Mouse (Mus musculus) limb, embryonic 12.5 days (tissue): Measurements from ENCODE around the gene Oprd1. TPM values are rescaled to one million over a fixed set of nuclear protein-coding genes. Genes with fewer than 3 reads are reported as not detected.

Experiments
- ATAC-seq: fragments of 200-750 bp; cut with Nextera tagmentation; 2 replicates; pipeline ENCODE4 v1.8.0; 2017; ENCODE audit warnings: low read depth, moderate TSS enrichment; ENCODE audit not compliant: insufficient number of reproducible peaks, insufficient read depth, low FRiP score, low TSS enrichment
- H3K27ac ChIP-seq: fragments of 300-500 bp; sonication (generic); 2 replicates; pipeline ENCODE4 v1.5.1; 2016; ENCODE audit warnings: mild to moderate bottlenecking, moderate library complexity
- H3K27me3 ChIP-seq: fragments of 300-500 bp; sonication (generic); 2 replicates; pipeline ENCODE4 v1.6.1; 2016; ENCODE audit warnings: mild to moderate bottlenecking, moderate library complexity
- H3K36me3 ChIP-seq: fragments of 300-500 bp; sonication (generic); 2 replicates; pipeline ENCODE4 v1.6.1; 2016; ENCODE audit warnings: mild to moderate bottlenecking, moderate library complexity
- H3K4me1 ChIP-seq: fragments of 300-500 bp; sonication (generic); replicated peaks from 2 replicates; pipeline ENCODE4 v1.6.1; 2016
- H3K4me2 ChIP-seq: fragments of 300-500 bp; sonication (generic); 2 replicates; pipeline ENCODE4 v1.6.1; 2016; ENCODE audit warnings: mild to moderate bottlenecking, moderate library complexity
- H3K4me3 ChIP-seq: fragments of 300-500 bp; sonication (generic); replicated peaks from 2 replicates; pipeline ENCODE4 v1.5.1; 2016; ENCODE audit warnings: mild to moderate bottlenecking
- H3K9ac ChIP-seq: fragments of 300-500 bp; sonication (generic); replicated peaks from 2 replicates; pipeline ENCODE4 v1.6.1; 2016; ENCODE audit warnings: mild to moderate bottlenecking, moderate library complexity
- H3K9me3 ChIP-seq: fragments of 300-500 bp; sonication (generic); 2 replicates; pipeline ENCODE4 v1.6.1; 2016; ENCODE audit warnings: mild to moderate bottlenecking, moderate library complexity
- WGBS: fragments of 180-500 bp; shearing (Covaris S2); methylation state at CpG from one replicate; pipeline ENCODE4 v1.1.7; 2016; 5-methylcytosine and 5-hydroxymethylcytosine counted together
- polyA plus RNA-seq: library from polyadenylated mRNA; unstranded; fragments of >200 nt; fragmentation: Nextera tagmentation; extraction: Ambion mirVana; gene quantifications from 2 replicates; pipeline ENCODE4 v1.2.1, GENCODE M21; 2016

Oprd1 gene
- polyA plus RNA-seq, 1 experiment from 2014 or later: 0.51 TPM

DNA sequence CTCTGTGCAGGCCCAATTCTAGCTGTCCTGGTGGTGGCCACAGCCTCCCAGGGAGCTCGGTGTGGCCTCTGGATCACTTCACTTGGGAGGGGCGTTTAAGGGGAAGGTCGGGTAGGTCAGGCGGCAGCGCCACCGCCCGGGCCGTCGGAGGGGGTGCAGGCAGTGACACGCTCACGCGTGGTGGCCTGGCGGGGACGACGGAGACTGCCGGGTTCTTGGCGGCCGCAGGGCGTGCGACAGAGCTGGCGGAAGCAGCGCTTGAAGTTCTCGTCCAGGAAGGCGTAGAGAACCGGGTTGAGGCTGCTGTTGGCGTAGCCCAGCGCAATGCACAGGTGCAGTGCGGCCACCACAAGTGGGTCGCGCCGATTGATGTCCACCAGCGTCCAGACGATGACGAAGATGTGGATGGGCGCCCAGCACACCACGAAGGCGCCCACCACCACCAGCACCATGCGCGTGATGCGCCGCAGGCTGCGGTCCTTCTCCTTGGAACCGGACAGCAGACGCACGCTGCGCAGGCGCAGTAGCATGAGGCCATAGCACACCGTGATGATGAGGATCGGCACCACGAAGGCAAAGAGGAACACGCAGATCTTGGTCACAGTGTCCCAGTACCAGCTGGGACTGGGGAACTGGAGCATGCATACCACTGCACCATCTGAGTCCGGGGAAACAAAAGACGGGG lies 30.7 kb downstream of the Oprd1 start:
- Histone ChIP-seq H3K27me3 (peaks cover 43% of the 10 kb centered on the region), H3K4me3 (peak overlapping the region; percentile 33), H3K4me2 (peak overlapping the region; percentile 54), H3K9me3 (no peaks in the 10 kb centered on the region), H3K4me1 (peaks cover 17% of the 10 kb centered on the region), H3K36me3 (no peaks in the 10 kb centered on the region), H3K9ac (no peak overlapping the region), H3K27ac (no peak overlapping the region)
- no peak for ATAC-seq
- WGBS: 28% methylated on average over 53 of the region's 53 CpGs

DNA sequence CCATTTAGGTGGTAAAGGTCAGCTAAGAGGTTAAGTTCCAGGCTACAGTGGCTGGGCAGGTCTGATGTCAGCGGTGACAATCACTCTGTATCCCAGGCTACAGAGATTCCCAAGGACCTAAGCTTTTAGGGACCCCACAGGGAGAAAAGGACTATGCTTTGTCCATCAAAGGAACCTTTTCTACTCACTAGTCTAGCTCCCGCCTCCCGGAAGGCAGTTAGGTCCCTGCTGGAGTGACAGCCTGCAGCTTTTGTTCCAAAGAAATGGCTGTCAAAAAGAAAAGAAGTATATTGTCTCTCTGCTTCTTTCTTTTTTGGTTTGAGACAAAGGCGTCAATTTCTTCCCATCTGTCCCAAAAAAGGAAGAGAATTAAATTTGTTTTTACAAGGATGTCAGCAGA lies 33.1 kb downstream of the Oprd1 start:
- 78% methylated on average over 4 of the region's 4 CpGs for WGBS
- ATAC-seq: no peak
- H3K9ac ChIP-seq: no peak overlapping the region
- H3K36me3 ChIP-seq: no peaks in the 10 kb centered on the region
- H3K4me2 ChIP-seq: no peak overlapping the region
- H3K27ac ChIP-seq: no peak overlapping the region
- H3K9me3 ChIP-seq: no peaks in the 10 kb centered on the region
- H3K4me3 ChIP-seq: no peak overlapping the region
- H3K4me1 ChIP-seq: peaks cover 10% of the 10 kb centered on the region
- H3K27me3 ChIP-seq: peaks cover 43% of the 10 kb centered on the region

DNA sequence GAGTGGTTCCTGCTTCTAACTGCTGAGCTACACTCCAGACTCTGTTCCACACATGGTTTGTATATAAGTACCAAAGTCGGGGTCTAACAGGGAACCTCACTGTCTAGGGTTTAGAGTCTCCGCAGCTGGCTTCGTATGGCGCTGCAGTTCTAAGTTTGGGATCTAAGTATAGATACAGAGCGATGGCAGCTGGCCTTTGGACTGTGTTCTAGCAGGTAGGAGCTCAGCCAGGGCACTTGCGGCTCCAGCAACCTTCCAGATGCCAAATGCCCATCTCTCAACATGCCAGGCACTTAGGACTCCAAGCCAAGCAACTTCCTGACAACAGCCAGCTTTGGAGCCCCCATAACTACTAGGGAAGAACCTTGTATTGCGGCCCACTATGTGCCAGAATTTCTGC lies 36.1 kb downstream of the Oprd1 start:
- H3K4me2 ChIP-seq: no peak overlapping the region
- H3K4me3 ChIP-seq: no peak overlapping the region
- H3K4me1 ChIP-seq: peaks cover under 1% of the 10 kb centered on the region
- H3K9ac ChIP-seq: no peak overlapping the region
- WGBS: 92% methylated on average over 7 of the region's 7 CpGs
- no peak overlapping the region for H3K27ac ChIP-seq
- H3K27me3 ChIP-seq: peaks cover 25% of the 10 kb centered on the region
- ATAC-seq: no peak
- no peaks in the 10 kb centered on the region for H3K9me3 ChIP-seq
- H3K36me3 ChIP-seq: no peaks in the 10 kb centered on the region

DNA sequence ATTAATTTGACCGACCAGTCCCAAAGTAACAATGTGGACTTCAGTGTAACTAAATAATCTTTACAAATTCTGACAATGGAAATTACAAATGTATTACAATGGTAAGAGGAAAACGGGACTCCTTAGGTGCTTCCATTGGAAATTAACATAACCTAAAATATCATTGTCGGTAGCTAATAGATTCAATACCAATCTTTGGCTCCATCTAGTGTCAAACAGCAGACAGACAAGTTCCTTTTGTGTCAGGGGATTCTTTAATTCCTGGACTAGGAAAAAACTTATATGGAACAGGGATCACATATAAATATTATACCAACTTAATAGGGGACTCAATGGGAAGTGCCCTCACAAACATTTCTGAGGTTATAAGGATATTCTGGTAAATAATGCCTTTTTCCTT lies 43.1 kb downstream of the Oprd1 start:
- no peaks in the 10 kb centered on the region for H3K36me3 ChIP-seq
- H3K9me3 ChIP-seq: no peaks in the 10 kb centered on the region
- WGBS: 57% methylated on average over 3 of the region's 3 CpGs
- H3K4me1 ChIP-seq: 0 out of 2 replicates have a peak, but pooled peaks cover 5% of the 10 kb centered on the region
- no peak overlapping the region for H3K9ac ChIP-seq
- H3K4me2 ChIP-seq: no peak overlapping the region
- no peak overlapping the region for H3K4me3 ChIP-seq
- no peak for ATAC-seq
- H3K27me3 ChIP-seq: no peaks in the 10 kb centered on the region
- H3K27ac ChIP-seq: no peak overlapping the region

DNA sequence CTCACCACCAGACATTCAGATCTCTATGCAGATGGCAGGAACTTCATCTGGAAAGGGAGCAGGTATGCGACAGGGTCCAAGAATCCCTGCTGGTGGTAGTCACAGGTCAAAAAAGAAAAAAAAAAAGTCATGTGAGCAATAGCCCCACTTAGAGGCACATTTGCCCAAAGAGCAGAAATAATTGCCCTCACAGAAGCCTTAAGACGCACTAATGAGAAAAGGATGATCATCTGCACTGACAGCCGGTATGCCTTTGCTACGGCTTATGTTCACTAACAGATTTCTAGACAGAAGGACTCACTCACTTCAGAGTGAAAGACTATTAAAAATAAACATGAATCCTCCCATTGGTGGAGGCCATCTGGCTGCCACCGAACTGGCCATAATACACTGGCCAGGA lies 44.7 kb downstream of the Oprd1 start:
- H3K36me3 ChIP-seq: no peaks in the 10 kb centered on the region
- H3K4me3 ChIP-seq: no peak overlapping the region
- no peaks in the 10 kb centered on the region for H3K9me3 ChIP-seq
- H3K27ac ChIP-seq: no peak overlapping the region
- ATAC-seq: no peak
- H3K27me3 ChIP-seq: no peaks in the 10 kb centered on the region
- H3K9ac ChIP-seq: no peak overlapping the region
- H3K4me1 ChIP-seq: 0 out of 2 replicates have a peak, but pooled peaks cover 5% of the 10 kb centered on the region
- H3K4me2 ChIP-seq: no peak overlapping the region
- 82% methylated on average over 5 of the region's 5 CpGs for WGBS

DNA sequence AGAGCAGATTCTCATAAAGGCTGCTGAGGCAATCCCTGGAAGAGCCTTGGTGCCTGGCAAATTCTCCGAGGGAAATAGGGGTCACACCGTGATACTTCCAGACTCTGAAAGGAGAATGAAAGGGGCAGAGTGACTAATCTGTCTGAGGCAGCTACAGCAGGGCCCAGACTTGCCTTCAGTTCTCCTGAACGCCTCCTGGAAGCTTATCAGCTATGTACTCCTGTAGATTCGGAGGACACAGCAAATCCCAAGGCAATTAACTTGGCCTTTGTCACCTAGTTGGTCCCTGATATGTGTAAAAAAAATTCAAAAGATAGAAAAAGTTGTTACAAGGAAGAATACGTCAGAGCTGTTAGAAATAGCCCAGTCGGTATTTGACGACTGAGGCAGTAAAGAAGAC lies 49.2 kb downstream of the Oprd1 start:
- Histone ChIP-seq H3K4me2 (no peak overlapping the region), H3K27ac (no peak overlapping the region), H3K9ac (no peak overlapping the region), H3K9me3 (no peaks in the 10 kb centered on the region), H3K27me3 (no peaks in the 10 kb centered on the region), H3K36me3 (no peaks in the 10 kb centered on the region), H3K4me3 (no peak overlapping the region), H3K4me1 (no peaks in the 10 kb centered on the region)
- ATAC-seq: no peak
- 77% methylated on average over 7 of the region's 7 CpGs for WGBS

DNA sequence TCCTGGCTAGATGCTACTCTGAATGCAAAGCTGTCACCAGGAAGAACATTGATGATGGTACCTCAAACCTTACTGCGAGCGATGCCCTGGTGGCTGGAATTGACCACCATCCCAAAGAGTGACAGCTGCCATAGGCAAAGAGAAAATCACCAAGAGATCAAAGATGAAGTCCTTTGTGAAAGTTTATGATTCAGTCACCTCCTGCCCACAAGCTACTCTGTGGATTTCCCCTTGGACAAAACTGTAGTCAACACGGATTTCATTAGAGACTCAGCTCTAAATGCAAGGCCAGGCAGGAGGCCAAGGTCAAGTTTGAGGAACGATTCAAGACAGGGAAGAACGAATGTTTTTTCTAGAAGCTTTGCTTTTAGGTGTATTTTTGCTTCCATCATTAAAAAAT lies 50.4 kb downstream of the Oprd1 start:
- no peak overlapping the region for H3K4me2 ChIP-seq
- no peak for ATAC-seq
- H3K36me3 ChIP-seq: no peaks in the 10 kb centered on the region
- H3K4me1 ChIP-seq: no peaks in the 10 kb centered on the region
- no peak overlapping the region for H3K9ac ChIP-seq
- H3K27me3 ChIP-seq: no peaks in the 10 kb centered on the region
- no peak overlapping the region for H3K27ac ChIP-seq
- no peaks in the 10 kb centered on the region for H3K9me3 ChIP-seq
- no peak overlapping the region for H3K4me3 ChIP-seq
- WGBS: 89% methylated on average over 5 of the region's 5 CpGs

DNA sequence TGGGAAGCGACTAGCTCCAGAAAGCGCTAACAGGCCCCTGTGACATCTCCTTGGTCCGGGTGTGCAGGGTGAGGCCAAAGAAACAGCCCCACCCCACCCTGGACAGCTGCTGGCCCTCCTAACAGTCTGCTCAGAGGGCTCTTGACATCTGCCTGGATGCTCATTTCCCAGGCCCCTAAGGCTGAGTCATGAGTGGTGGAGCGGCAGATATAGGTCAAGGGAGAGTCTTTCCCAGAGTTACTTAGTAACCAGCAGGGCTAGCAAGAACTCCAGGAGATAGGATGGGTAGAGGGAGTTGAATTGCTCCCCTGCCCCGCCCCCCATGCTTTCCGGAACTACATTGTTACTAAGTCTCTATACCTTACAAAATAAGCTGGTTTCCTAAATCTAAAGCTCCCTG lies 51.1 kb downstream of the Oprd1 start:
- no peak overlapping the region for H3K4me2 ChIP-seq
- no peak for ATAC-seq
- no peaks in the 10 kb centered on the region for H3K9me3 ChIP-seq
- no peak overlapping the region for H3K9ac ChIP-seq
- 72% methylated on average over 6 of the region's 6 CpGs for WGBS
- H3K27ac ChIP-seq: no peak overlapping the region
- no peaks in the 10 kb centered on the region for H3K4me1 ChIP-seq
- H3K27me3 ChIP-seq: no peaks in the 10 kb centered on the region
- no peak overlapping the region for H3K4me3 ChIP-seq
- no peaks in the 10 kb centered on the region for H3K36me3 ChIP-seq

DNA sequence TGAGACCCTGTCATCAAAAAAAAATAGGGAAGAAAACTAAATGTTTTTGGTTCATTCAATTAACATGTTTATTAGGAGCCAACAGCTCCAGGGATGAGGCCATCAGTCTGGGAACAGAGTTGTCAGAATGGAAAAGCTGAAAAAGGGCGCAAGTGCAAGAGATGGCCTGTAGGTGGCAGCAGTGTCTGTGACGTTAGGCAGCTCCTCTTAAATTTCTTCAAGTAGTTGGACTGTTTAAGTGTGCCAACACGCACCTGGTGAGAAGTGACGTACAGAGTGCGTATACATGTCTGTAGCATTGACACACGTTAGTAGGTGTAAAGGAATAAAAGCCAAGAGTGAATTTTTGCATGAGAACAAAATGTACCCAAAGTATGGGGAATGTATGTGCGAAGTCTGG lies 55.4 kb downstream of the Oprd1 start:
- WGBS: 19% methylated on average over 7 of the region's 7 CpGs
- Histone ChIP-seq H3K9me3 (no peaks in the 10 kb centered on the region), H3K27me3 (no peaks in the 10 kb centered on the region), H3K27ac (no peak overlapping the region), H3K4me3 (no peak overlapping the region), H3K4me1 (peaks cover 4% of the 10 kb centered on the region), H3K9ac (no peak overlapping the region), H3K36me3 (no peaks in the 10 kb centered on the region), H3K4me2 (no peak overlapping the region)
- ATAC-seq: no peak

DNA sequence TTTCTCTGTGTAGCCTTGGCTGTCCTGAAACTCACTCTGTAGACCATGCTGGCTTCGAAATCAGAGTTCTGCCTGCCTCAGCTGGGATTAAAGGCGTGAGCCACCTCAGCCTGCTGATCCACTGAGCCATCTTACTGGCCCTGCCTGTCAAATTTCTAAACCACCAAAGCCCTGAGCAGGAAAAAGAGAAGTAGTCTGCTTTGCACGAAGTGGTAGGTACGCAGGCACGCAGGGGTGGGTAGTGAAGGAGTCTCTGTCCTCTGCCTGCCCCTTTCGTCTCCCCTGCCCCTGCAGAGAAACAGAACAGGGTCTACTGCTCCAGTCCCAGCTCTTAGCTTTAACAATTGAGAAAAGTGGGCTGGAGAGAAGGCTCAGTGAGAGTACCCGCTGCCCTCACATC lies 59.2 kb downstream of the Oprd1 start:
- WGBS: 81% methylated on average over 7 of the region's 7 CpGs
- Histone ChIP-seq H3K9ac (no peak overlapping the region), H3K4me3 (no peak overlapping the region), H3K9me3 (no peaks in the 10 kb centered on the region), H3K27me3 (no peaks in the 10 kb centered on the region; the same call in 1 of the 2 replicates), H3K27ac (no peak overlapping the region), H3K36me3 (no peaks in the 10 kb centered on the region), H3K4me2 (no peak overlapping the region), H3K4me1 (peaks cover 8% of the 10 kb centered on the region)
- ATAC-seq: no peak

DNA sequence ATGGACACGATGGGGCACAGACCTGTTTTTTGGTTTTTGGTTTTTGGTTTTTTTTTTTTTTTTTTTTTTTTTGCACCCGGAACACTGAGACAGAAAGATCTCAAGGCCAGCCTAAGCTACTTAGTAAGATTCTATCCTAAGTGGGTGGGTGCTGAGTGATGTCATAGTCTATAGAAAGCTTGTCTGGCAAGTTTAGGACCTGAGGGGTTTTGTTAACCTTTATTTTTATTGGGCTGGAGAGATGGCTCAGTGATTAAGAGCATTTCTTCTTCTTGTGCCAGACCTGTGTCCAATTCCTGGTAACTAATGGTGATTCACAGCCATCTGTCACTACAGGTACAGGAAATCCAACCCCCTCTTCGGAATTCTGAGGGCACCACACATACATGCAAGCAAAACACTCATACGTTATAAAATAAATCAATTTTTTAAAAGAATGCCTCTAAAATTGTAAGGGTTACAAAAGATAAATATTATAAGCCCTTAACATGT lies 63.7 kb downstream of the Oprd1 start:
- H3K4me2 ChIP-seq: no peak overlapping the region
- H3K27me3 ChIP-seq: peaks cover 11% of the 10 kb centered on the region
- no peak overlapping the region for H3K9ac ChIP-seq
- H3K9me3 ChIP-seq: no peaks in the 10 kb centered on the region
- no peaks in the 10 kb centered on the region for H3K36me3 ChIP-seq
- peaks cover 16% of the 10 kb centered on the region for H3K4me1 ChIP-seq
- 68% methylated on average over 4 of the region's 4 CpGs for WGBS
- no peak for ATAC-seq
- H3K4me3 ChIP-seq: no peak overlapping the region
- H3K27ac ChIP-seq: no peak overlapping the region
